In genomic region chr12:106841996-106842395, GRCm38 (mm10) we compare ENCODE assay signal across 13 mouse cellular contexts.
DNase-seq lines count a peak whose midpoint lies in the region; ATAC-seq lines count a peak whose summit lies in the region.
"Had no signal": no experiment of that assay in that cellular context is flagged by ENCODE, and none has a peak within 500 bp of the region (broad histone marks: within the 10 kb centered on the region; RNA-seq: fewer than 3 reads in every experiment).

No protein-coding gene starts in this region.

- H3K36me3 ChIP-seq in forebrain, embryonic 13.5 days (ENCODE audit: poor library complexity, severe bottlenecking), result no peaks in the 10 kb centered on the region
- no peaks in the 10 kb centered on the region for H3K36me3 ChIP-seq in intestine, embryonic 16.5 days (ENCODE audit: control insufficient read depth, insufficient read depth, low read length)
- H3K36me3 ChIP-seq: limb, embryonic 15.5 days; lung, embryonic 15.5 days had no signal

- H3K4me1 ChIP-seq in forebrain, embryonic 13.5 days, result peaks cover 40% of the 10 kb centered on the region
- H3K4me1 ChIP-seq in intestine, embryonic 16.5 days (ENCODE audit: control insufficient read depth, insufficient read depth, low read length), result peaks cover 12% of the 10 kb centered on the region; the same call in 1 of the 2 replicates
- H3K4me1 ChIP-seq: limb, embryonic 15.5 days; lung, embryonic 15.5 days had no signal

- no peak overlapping the region for H3K4me2 ChIP-seq in forebrain, embryonic 13.5 days
- H3K4me2 ChIP-seq in intestine, embryonic 16.5 days (ENCODE audit: low read depth, low read length), result no peak overlapping the region
- H3K4me2 ChIP-seq: limb, embryonic 15.5 days; lung, embryonic 15.5 days had no signal

- WGBS in forebrain, embryonic 13.5 days, result 37% methylated on average over 8 of the region's 8 CpGs
- 61% methylated on average over 8 of the region's 8 CpGs for WGBS in intestine, embryonic 16.5 days

- no peaks in the 10 kb centered on the region for H3K27me3 ChIP-seq in forebrain, embryonic 13.5 days
- no peaks in the 10 kb centered on the region for H3K27me3 ChIP-seq in intestine, embryonic 16.5 days (replicated peaks; ENCODE audit: control insufficient read depth, insufficient read depth, low read length)
- H3K27me3 ChIP-seq: limb, embryonic 15.5 days; lung, embryonic 15.5 days had no signal

- H3K4me3 ChIP-seq in forebrain, embryonic 13.5 days, result no peak overlapping the region
- no peak overlapping the region for H3K4me3 ChIP-seq in intestine, embryonic 16.5 days (ENCODE audit: low read length)
- H3K4me3 ChIP-seq: left cerebral cortex, adult 2 months; limb, embryonic 15.5 days; lung, embryonic 15.5 days had no signal

- peak; percentile 16 to 39 for DNase-seq in cerebellum, postnatal 14 days
- DNase-seq in cerebellum, postnatal 25 days, result no peak
- no peak for DNase-seq in frontal cortex, postnatal 25 days (ENCODE audit: low spot score in 2 of 2)
- no peak for DNase-seq in spleen, postnatal 36 days (ENCODE audit: low spot score in 2 of 2)
- no peak for DNase-seq in spleen, postnatal 4 days (ENCODE audit: low spot score in 2 of 2)
- DNase-seq: cerebellum, adult 8-10 months; kidney, adult 2 months had no signal

- H3K9me3 ChIP-seq in forebrain, embryonic 13.5 days (replicated peaks), result 0 out of 2 replicates have a peak, but pooled peaks cover 3% of the 10 kb centered on the region
- no peaks in the 10 kb centered on the region for H3K9me3 ChIP-seq in intestine, embryonic 16.5 days (ENCODE audit: control insufficient read depth, low read length)
- H3K9me3 ChIP-seq: limb, embryonic 15.5 days; lung, embryonic 15.5 days had no signal

- no peak overlapping the region for H3K9ac ChIP-seq in forebrain, embryonic 13.5 days
- no peak overlapping the region for H3K9ac ChIP-seq in intestine, embryonic 16.5 days (ENCODE audit: low read depth, low read length)
- H3K9ac ChIP-seq: limb, embryonic 15.5 days; lung, embryonic 15.5 days had no signal

- peak; percentile 37 for ATAC-seq in CD4-positive, CD25-positive, alpha-beta regulatory T cell, adult 4 months
- peak; percentile 71 for ATAC-seq in forebrain, embryonic 13.5 days
- peak; percentile 85 for ATAC-seq in intestine, embryonic 16.5 days

- peak overlapping the region; percentile 81 for H3K27ac ChIP-seq in forebrain, embryonic 13.5 days
- no peak overlapping the region for H3K27ac ChIP-seq in intestine, embryonic 16.5 days (ENCODE audit: low read length)
- H3K27ac ChIP-seq: left cerebral cortex, adult 2 months; limb, embryonic 15.5 days; lung, embryonic 15.5 days had no signal

Comparison
In these comparisons a context has a peak if more than half of its experiments do, and no peak if none do; other contexts are left out.
1. DNase-seq: peak in cerebellum, postnatal 14 days (2 of 2); none in cerebellum, postnatal 25 days (0 of 2), frontal cortex, postnatal 25 days (0 of 2), spleen, postnatal 36 days (0 of 2) and spleen, postnatal 4 days (0 of 2).
2. Peak in every context shown above with its lines, with median percentiles within 50 percentile points of each other: ATAC-seq.